17 mouse cellular contexts compared by ENCODE assay signal in genomic region chr11:44702716-44703486, GRCm38 (mm10).
DNase-seq lines count a peak whose midpoint lies in the region.
"Had no signal": no experiment of that assay in that cellular context is flagged by ENCODE, and none has a peak within 500 bp of the region (broad histone marks: within the 10 kb centered on the region; RNA-seq: fewer than 3 reads in every experiment).

No protein-coding gene starts in this region.

- WGBS in heart, embryonic 10.5 days, result 82% methylated on average over 8 of the region's 8 CpGs

- no peak overlapping the region for H3K4me3 ChIP-seq in heart, embryonic 10.5 days
- H3K4me3 ChIP-seq: embryonic facial prominence, embryonic 10.5 days; heart, embryonic 12.5 days; hindbrain, embryonic 13.5 days had no signal

- H3K27ac ChIP-seq in heart, embryonic 10.5 days, result no peak overlapping the region
- H3K27ac ChIP-seq: embryonic facial prominence, embryonic 10.5 days; hindbrain, embryonic 13.5 days; hindbrain, postnatal 0 days had no signal

- intact Hi-C loops in heart, postnatal 36 days (cut with DNase I), result no loop called here

- H3K9me3 ChIP-seq in heart, embryonic 10.5 days, result no peaks in the 10 kb centered on the region
- H3K9me3 ChIP-seq: embryonic facial prominence, embryonic 10.5 days; G1E; heart, embryonic 12.5 days; hindbrain, embryonic 13.5 days had no signal

- no peaks in the 10 kb centered on the region for H3K27me3 ChIP-seq in heart, embryonic 10.5 days (ENCODE audit: insufficient read depth, poor library complexity, severe bottlenecking)
- H3K27me3 ChIP-seq: heart, embryonic 12.5 days; hindbrain, embryonic 13.5 days had no signal

- H3K4me1 ChIP-seq in heart, embryonic 10.5 days, result peaks cover 14% of the 10 kb centered on the region; the same call in 1 of the 2 replicates

- H3K36me3 ChIP-seq in heart, embryonic 10.5 days, result no peaks in the 10 kb centered on the region
- H3K36me3 ChIP-seq: embryonic facial prominence, embryonic 10.5 days; G1E; heart, embryonic 12.5 days; hindbrain, embryonic 13.5 days had no signal

- DNase-seq in adrenal gland, postnatal 14 days, result peak; percentile 42
- no peak for DNase-seq in adrenal gland, postnatal 36 days
- peak; percentile 41 for DNase-seq in gastrocnemius, postnatal 25 days
- DNase-seq in gastrocnemius, postnatal 4 days (ENCODE audit: low spot score in 2 of 2), result no peak
- DNase-seq in heart, embryonic 10.5 days (ENCODE audit: low spot score), result peak; percentile 28
- DNase-seq in heart, postnatal 36 days, result no peak
- DNase-seq in layer of hippocampus, postnatal 10 days (ENCODE audit: low spot score in 2 of 2), result no peak
- DNase-seq: adrenal gland, postnatal 10 days; B cell, adult 2 months; cerebellum, adult 2 months; cerebellum, postnatal 10 days; kidney, adult 11 months had no signal

Comparison
In these comparisons a context has a peak if more than half of its experiments do, and no peak if none do; other contexts are left out.
1. DNase-seq: peak in adrenal gland, postnatal 14 days (single experiment), gastrocnemius, postnatal 25 days (single experiment) and heart, embryonic 10.5 days (single experiment); none in adrenal gland, postnatal 36 days (0 of 2), gastrocnemius, postnatal 4 days (0 of 2), heart, postnatal 36 days (0 of 2) and layer of hippocampus, postnatal 10 days (0 of 2).